Mouse (Mus musculus) cerebellum, adult (tissue): ENCODE data around the gene Dnttip1.

Experiments used
- ATAC-seq: cut with Nextera tagmentation; 2 replicates; pipeline ENCODE4 v1.9.2; 2017; ENCODE audit warnings: mild to moderate bottlenecking, moderate library complexity, mixed read lengths; ENCODE audit not compliant: insufficient number of reproducible peaks, low FRiP score, low TSS enrichment

Dnttip1 gene

GRCm38 (mm10) chr2:164803201-164803920 lies 57.6 kb downstream of the Dnttip1 start:
- no peak for ATAC-seq

- ATAC-seq = no peak
Observed at GRCm38 (mm10) chr2:164803921-164804313, 58.1 kb downstream of the Dnttip1 start.

GRCm38 (mm10) chr2:164804533-164805331 lies 58.9 kb downstream of the Dnttip1 start, which contains the start of the genes Acot8 and Zswim3:
Gene Acot8 (minus strand): TSS chr2:164804882.
Gene Zswim3 (plus strand): TSS chr2:164805098.
- ATAC-seq = peak; percentile 99

DNA sequence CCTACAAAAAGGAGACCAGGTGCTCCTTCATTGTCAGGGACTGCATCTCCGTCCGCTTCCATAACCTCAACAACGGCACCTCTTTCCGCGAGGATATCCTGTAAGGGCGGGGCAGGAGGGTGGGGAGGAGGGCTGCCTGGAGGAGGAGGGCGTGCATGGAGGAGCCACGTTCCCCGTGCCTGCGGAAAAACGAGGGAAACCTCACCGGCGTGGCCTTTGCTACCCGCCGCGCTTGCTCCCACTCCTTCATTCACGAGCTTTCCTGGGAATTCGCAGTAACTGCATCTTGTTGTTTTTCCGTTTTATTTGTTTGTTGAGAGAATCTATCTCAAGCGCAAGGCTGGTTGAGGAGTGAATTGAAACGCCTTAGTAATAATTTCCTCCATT lies 59.5 kb downstream of the Dnttip1 start:
- ATAC-seq = peak; percentile 34; the same call in 1 of the 2 replicates

GRCm38 (mm10) chr2:164806614-164807013 lies 60.8 kb downstream of the Dnttip1 start:
- ATAC-seq = no peak

DNA sequence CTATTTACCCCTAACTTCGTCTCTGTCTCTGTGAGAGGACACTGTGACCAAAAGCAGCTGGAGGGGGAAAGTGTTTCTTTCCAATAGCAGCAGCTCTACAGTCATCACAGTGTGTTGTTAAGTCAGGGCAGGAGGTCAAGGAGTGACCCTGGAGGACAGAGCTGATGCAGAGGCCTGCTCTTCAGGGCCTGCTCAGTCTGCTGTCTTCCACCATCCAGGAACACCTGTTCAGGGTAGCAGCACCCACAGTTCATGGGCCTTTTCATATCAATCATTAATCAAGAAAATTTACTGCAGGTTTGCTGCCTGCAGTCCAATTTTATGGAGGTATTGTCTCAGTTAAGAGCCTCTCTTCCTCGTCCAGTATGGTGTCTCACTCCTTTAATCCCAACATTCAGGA lies 67.8 kb downstream of the Dnttip1 start:
- no peak for ATAC-seq

- ATAC-seq = no peak
Observed at GRCm38 (mm10) chr2:164815348-164815747, 69.6 kb downstream of the Dnttip1 start.

GRCm38 (mm10) chr2:164815821-164816220 lies 70.0 kb downstream of the Dnttip1 start:
- ATAC-seq = no peak

GRCm38 (mm10) chr2:164817206-164817605 lies 71.4 kb downstream of the Dnttip1 start:
- no peak for ATAC-seq

DNA sequence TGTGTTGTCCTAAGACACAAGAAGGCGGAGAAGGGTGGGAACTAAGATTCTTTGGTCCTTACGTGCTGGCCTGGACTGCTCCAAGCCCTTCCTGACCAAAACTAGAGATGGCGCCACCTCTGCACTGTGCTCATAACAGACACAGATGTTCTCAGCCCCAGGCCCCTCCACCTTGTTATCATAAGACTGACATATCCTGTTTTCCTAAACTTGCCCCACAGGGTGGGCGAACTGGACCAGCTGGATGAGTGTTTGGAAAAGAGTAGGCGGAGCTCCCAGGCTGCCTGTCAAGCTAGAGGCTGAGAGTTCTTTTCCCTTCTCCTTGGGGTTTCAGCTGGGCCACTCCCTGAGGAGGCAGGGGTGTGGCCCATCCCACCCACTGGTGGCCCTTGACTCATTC lies 71.9 kb downstream of the Dnttip1 start:
- ATAC-seq = no peak
